Mouse (Mus musculus) cerebral cortex, adult 2 months (tissue): ENCODE data around the gene Itprid2.

Experiments used
- WGBS: fragments of 180-500 bp; shearing (Covaris S2); methylation state at CpG from one replicate; pipeline ENCODE4 v1.1.7; 2018; 5-methylcytosine and 5-hydroxymethylcytosine counted together

Gene Itprid2

DNA sequence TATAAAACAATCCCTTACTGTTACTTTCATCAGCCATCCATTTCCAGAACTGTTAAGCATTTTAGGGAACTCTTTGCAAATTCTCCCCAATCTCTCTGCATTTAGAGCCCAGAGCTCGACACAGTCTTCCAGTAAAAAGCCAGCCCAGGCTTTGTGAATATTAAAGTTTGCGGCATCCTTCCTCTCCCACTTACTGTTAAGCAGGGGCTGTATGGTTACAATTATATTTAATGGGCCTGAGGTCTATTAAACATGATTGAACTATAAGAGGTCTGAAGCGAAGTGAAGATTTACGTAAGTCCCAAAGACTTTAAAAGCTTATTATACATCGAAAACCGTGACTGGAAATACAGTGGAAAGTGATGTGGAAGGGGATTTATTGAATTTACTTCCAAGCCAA is 79.6 kb downstream of the Itprid2 start:
- 89% methylated on average over 6 of the region's 6 CpGs for WGBS

DNA sequence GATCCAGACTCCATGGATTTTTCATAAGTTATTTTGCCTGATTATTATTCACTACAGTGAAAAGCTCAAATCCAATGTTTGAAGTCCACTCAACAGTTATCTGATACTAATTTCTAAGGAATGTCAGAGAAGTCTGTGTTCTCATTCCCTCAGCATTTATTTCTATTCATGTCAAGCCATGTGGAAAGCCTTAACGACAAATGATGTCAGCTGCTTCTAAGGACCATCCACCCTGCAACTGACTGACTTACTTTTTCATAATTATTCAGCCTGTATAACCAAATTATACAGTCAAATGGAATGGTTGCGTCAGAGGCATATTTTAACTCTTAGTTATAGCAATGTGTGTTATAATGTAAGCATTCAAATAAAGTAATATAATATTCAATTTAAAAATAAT is 80.8 kb downstream of the Itprid2 start:
- WGBS = 59% methylated on average over 2 of the region's 2 CpGs

DNA sequence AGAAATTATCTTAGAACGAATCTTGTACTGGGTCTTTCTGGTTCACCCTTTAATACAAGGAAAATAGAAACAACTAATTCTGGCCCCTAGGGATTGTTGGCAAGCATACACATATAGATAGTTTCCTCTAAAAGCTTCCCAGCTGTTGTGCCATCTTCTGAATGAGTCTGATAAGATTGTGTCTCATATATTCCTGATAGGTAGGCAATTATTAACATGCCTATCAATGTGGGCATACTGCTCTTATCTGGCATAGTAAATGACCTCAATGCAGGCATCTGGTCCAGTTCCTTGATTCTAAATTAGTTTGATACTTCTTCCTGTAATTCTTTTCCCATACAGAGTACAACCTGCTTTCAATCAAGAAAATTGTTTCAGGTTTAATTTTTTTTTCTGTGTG is 87.3 kb downstream of the Itprid2 start:
- 74% methylated on average over 1 of the region's 1 CpGs for WGBS
